Mouse (Mus musculus): ENCODE data around the gene Ofd1. TPM values are rescaled to one million over a fixed set of nuclear protein-coding genes. Genes with fewer than 3 reads are reported as not detected.

Gene Ofd1
- polyA plus RNA-seq, 1 experiment from 2014 or later: 9.5 TPM

DNA sequence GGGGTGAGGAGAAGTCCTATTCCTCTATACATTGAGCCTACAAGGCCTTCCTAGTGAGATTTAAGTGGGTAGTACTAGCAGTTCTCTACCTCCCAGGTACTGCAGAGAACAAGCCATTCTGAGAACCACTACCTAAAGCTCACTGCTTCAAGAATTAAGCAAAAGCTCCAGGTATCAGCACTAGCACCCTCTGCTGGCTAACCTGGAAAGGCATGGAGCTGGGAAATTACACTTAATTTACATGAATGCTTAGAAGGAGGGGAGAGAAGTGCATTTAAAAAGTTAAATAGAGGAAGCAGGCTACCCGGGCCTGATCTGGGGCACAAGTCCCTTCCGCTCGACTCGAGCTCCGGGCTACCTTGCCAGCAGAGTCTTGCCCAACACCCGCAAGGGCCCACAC lies 24.3 kb downstream of the Ofd1 start:
- no peak overlapping the region for H3K9ac ChIP-seq
- 94% methylated on average over 6 of the region's 6 CpGs for WGBS
- no peak for ATAC-seq (ENCODE audit: low FRiP score, low read depth)

DNA sequence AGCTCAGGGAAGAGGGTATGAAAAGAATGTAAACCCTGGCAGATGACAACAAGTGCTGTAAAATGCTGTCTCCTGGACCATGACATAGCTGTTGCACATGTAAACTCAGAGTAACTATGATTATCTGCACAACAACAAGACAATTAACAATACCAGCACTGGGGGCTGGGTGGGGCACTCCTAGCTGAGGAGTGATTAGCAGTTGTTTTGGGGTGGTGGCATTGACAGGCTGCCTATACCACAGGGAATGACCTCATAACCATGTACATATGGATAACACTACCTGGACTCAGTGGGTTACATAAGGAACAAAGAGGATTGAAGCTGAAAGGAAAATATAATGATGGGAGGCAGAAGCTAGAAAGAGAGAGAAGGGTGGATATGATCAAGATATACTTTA lies 32.6 kb downstream of the Ofd1 start:
- H3K27ac ChIP-seq: no peak overlapping the region
- H3K36me3 ChIP-seq: peaks cover 15% of the 10 kb centered on the region
- no peaks in the 10 kb centered on the region for H3K4me1 ChIP-seq
- no peak for ATAC-seq (ENCODE audit: low FRiP score, low read depth)
- no peaks in the 10 kb centered on the region for H3K9me3 ChIP-seq
- no peaks in the 10 kb centered on the region for H3K27me3 ChIP-seq (replicated peaks)
- no peak overlapping the region for H3K9ac ChIP-seq
- H3K4me3 ChIP-seq: no peak overlapping the region
- H3K4me2 ChIP-seq (replicated peaks): no peak overlapping the region

More for the DNA sequence above, 24.3 kb downstream of the Ofd1 start:
- Histone ChIP-seq H3K27me3 (replicated peaks) (no peaks in the 10 kb centered on the region), H3K4me1 (no peaks in the 10 kb centered on the region), H3K36me3 (no peaks in the 10 kb centered on the region), H3K27ac (no peak overlapping the region), H3K4me3 (no peak overlapping the region), H3K9me3 (no peaks in the 10 kb centered on the region), H3K4me2 (replicated peaks) (no peak overlapping the region)

DNA sequence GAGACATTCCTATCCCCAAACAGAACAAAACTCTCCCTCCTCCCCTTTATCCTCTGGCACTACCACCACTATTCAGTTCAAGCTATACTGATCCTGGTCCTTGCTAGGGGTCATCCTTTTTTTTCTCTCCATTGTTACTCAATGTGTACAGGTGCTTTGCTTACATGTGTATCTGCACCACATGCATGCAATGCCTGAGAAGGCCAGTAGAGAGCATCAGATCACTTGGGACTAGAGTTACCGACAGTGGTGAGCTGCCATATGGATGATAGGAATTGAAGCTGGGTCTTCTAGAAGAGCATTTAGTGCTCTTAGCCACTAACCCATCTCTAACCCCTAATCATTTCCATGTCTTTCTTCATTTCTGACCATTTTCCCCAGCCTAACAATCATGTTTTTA lies 46.8 kb downstream of the Ofd1 start:
- WGBS: 90% methylated on average over 1 of the region's 1 CpGs
- Histone ChIP-seq H3K36me3 (no peaks in the 10 kb centered on the region; the same call in 1 of the 2 replicates), H3K4me1 (no peaks in the 10 kb centered on the region), H3K9ac (no peak overlapping the region), H3K4me2 (replicated peaks) (no peak overlapping the region), H3K4me3 (no peak overlapping the region), H3K9me3 (no peaks in the 10 kb centered on the region), H3K27ac (no peak overlapping the region), H3K27me3 (replicated peaks) (no peaks in the 10 kb centered on the region)
- no peak for ATAC-seq (ENCODE audit: low FRiP score, low read depth)

DNA sequence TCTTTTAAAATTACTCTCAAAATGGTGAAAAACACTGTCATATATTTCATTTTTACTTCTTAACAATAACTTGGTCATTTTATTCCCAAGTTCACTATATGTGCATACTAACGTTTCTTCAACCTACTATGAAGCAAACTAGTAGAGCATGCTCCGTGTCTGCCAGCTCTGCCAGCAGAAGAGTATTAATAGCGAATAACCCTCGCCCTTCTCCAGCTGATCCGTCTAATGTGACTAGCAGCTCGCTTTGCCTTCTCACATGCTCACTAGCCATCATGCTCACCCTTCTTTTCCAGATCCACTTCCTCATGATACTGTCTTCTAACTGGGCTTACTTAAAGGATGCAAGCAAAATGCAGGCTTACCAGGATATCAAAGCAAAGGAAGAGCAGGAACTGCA lies 53.8 kb downstream of the Ofd1 start:
- no peaks in the 10 kb centered on the region for H3K27me3 ChIP-seq (replicated peaks)
- no peak for ATAC-seq (ENCODE audit: low FRiP score, low read depth)
- H3K27ac ChIP-seq: no peak overlapping the region
- H3K4me1 ChIP-seq: no peaks in the 10 kb centered on the region
- peaks cover 14% of the 10 kb centered on the region for H3K36me3 ChIP-seq
- H3K9ac ChIP-seq: no peak overlapping the region
- H3K4me3 ChIP-seq: no peak overlapping the region
- H3K4me2 ChIP-seq (replicated peaks): no peak overlapping the region
- H3K9me3 ChIP-seq: no peaks in the 10 kb centered on the region
- WGBS: 91% methylated on average over 6 of the region's 6 CpGs

DNA sequence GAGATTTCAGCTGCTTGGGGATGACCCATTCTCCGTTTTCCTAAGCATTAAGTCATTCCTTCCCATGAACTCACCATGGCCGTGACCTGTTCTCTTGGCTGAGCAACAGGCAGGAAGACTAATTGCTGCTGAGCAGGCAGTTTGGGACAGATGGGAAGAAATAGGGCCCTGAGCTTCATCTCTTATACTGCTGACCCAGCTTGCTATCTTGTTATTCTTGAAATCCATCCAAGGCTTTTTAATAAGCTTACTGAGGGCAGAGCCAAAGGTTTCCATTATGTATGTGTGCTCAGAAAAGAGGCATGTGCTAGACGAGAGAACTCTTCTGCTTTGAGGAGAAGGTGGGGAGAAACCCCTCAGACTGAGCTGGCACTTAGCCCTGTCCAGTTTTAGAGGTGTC lies 55.6 kb downstream of the Ofd1 start:
- no peak for ATAC-seq (ENCODE audit: low FRiP score, low read depth)
- 72% methylated on average over 3 of the region's 3 CpGs for WGBS
- Histone ChIP-seq H3K4me1 (no peaks in the 10 kb centered on the region), H3K9ac (no peak overlapping the region), H3K4me3 (no peak overlapping the region), H3K36me3 (peaks cover 14% of the 10 kb centered on the region), H3K27ac (no peak overlapping the region), H3K9me3 (no peaks in the 10 kb centered on the region), H3K4me2 (replicated peaks) (no peak overlapping the region), H3K27me3 (replicated peaks) (no peaks in the 10 kb centered on the region)

DNA sequence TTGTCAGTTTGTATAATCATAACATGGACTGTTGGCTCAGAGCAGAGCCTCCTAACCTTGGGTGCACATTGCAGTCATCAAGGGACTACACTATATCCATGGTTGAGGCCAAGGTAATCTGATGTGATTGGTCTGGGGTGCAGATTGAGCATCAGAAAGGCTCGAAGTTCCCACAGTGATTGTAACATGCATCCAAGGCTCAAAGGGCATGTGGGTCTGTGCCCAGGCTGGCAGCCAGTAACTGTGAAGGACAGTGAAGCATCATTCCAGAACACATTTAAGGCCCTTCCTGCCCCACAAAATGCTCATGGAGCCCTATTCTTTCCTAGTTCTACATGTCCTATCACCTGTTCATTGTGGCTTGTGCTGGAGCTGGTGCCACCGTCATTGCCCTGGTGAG lies 56.9 kb downstream of the Ofd1 start:
- Histone ChIP-seq H3K27ac (no peak overlapping the region), H3K9me3 (no peaks in the 10 kb centered on the region), H3K27me3 (replicated peaks) (no peaks in the 10 kb centered on the region), H3K4me1 (no peaks in the 10 kb centered on the region), H3K4me3 (no peak overlapping the region), H3K9ac (no peak overlapping the region), H3K36me3 (peaks cover 14% of the 10 kb centered on the region), H3K4me2 (replicated peaks) (no peak overlapping the region)
- ATAC-seq (ENCODE audit: low FRiP score, low read depth): no peak
- WGBS: 93% methylated on average over 2 of the region's 2 CpGs

DNA sequence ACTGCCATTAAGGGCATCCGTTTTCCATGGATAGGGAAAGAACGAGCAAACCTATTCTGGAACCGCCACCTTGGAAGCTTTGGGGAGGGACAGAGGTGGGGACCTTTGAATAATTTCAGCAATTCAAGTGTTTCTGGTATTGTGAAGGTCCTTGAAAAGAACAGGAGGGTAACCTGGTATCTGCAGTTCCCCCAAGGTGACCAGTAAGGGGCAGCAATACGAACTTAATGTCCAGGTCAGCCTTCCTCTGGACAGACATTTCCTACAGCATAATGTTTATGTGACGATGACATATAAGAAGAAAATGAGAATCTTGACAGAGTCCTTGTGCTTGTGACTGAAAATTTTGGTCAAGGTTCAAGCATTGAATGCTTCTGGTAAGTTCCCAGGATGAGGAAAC lies 61.9 kb downstream of the Ofd1 start:
- Histone ChIP-seq H3K27me3 (replicated peaks) (no peaks in the 10 kb centered on the region), H3K36me3 (peaks cover 40% of the 10 kb centered on the region), H3K4me2 (replicated peaks) (no peak overlapping the region), H3K27ac (no peak overlapping the region), H3K4me1 (no peaks in the 10 kb centered on the region), H3K9me3 (no peaks in the 10 kb centered on the region), H3K4me3 (no peak overlapping the region), H3K9ac (no peak overlapping the region)
- ATAC-seq (ENCODE audit: low FRiP score, low read depth): no peak
- WGBS: 90% methylated on average over 5 of the region's 5 CpGs

DNA sequence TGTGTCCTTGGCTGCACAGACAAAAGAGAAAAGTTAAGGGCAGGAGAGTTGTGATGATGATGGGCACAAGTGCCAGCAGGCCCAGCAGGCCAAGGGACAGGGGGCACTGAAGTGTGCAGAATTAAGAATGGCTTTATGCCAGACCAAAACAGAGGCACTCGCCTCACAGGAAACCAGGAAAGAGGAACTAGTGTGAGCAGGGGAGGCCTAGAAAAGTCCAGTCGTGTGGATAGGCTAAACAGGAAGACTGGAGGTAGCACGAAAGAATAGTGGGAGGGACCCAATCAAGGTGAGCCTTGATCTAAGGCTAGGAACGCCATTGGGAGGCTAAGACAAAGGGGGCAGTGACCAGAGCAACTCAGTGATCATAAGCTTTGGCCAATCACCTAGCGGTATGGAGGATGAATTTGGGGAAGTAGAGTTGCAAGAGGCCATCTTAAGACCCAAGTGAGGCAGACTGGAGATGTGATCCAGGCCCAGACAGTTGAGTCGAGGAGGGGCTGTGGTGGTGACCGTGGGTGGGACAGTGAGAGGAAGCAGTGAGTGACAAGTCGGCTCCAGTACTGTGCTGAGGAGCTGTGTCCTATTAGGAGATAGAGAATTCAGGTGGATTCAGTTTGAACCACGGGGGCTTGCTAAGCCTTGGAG lies 63.7 kb downstream of the Ofd1 start:
- no peak overlapping the region for H3K9ac ChIP-seq
- 82% methylated on average over 9 of the region's 9 CpGs for WGBS
- no peak overlapping the region for H3K4me2 ChIP-seq (replicated peaks)
- H3K36me3 ChIP-seq: peaks cover 29% of the 10 kb centered on the region
- H3K9me3 ChIP-seq: no peaks in the 10 kb centered on the region
- H3K4me3 ChIP-seq: no peak overlapping the region
- H3K4me1 ChIP-seq: no peaks in the 10 kb centered on the region
- no peak for ATAC-seq (ENCODE audit: low FRiP score, low read depth)
- no peak overlapping the region for H3K27ac ChIP-seq
- no peaks in the 10 kb centered on the region for H3K27me3 ChIP-seq (replicated peaks)

DNA sequence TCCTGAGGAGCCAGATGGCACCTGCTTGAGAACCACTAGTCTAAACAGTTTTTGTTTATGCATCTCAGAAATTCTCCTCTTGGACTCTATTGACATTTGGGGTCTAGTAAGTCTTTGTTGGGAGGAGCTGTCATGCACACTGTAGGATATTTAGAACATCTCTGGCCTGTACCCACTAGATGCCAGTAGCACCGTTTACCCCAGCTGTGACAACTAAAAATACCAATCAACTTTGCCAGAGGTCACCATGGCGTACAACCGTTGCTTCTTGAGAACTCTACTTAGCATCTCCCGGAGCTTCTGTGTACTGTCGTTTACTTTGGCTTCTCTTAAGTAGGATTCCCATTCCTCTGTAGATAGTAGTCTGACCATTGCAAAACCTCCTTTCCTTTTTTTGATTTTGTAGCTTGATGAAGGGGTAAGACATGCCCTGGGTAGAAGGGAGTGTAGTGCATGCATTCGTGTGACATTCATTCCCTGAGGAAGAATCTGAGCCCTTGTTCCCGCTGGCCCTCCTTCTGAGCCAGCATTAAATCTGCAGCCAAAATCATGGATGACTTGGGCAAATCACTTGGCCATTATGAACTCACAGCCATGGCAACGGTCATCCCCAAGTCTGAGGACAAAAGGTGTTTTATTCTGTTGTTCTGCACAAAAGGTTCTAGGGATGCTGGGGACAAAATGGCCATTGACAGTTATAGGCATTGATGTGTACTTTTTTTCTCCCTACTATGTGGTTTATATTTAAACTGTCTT lies 74.9 kb downstream of the Ofd1 start:
- Histone ChIP-seq H3K4me3 (no peak overlapping the region), H3K9me3 (no peaks in the 10 kb centered on the region), H3K27ac (no peak overlapping the region), H3K27me3 (replicated peaks) (no peaks in the 10 kb centered on the region), H3K4me2 (replicated peaks) (no peak overlapping the region), H3K4me1 (no peaks in the 10 kb centered on the region), H3K9ac (no peak overlapping the region), H3K36me3 (no peaks in the 10 kb centered on the region)
- 64% methylated on average over 8 of the region's 8 CpGs for WGBS
- ATAC-seq (ENCODE audit: low FRiP score, low read depth): no peak

DNA sequence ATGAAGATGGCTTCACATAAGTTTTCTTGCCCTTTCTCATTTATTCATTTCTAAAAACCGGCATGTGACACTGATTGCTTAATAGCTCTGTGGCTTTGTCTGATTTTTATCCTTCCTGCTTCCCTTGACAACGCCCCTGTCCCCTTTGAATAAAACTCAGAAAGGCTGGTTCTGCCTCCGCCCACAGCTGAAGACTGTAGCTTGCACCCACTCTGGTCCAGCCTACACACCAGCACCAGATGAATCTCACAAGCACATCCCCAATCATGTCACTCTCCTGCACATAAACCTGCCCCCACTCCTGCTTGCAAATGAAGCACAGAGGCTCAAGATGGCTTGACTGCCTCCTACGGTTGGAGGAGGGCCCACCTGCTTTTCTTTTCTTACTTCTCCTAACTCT lies 80.0 kb downstream of the Ofd1 start:
- 89% methylated on average over 4 of the region's 4 CpGs for WGBS
- Histone ChIP-seq H3K4me3 (no peak overlapping the region), H3K4me2 (replicated peaks) (no peak overlapping the region), H3K27me3 (replicated peaks) (no peaks in the 10 kb centered on the region), H3K9me3 (no peaks in the 10 kb centered on the region), H3K4me1 (no peaks in the 10 kb centered on the region), H3K9ac (no peak overlapping the region), H3K27ac (no peak overlapping the region), H3K36me3 (no peaks in the 10 kb centered on the region; the same call in 1 of the 2 replicates)
- no peak for ATAC-seq (ENCODE audit: low FRiP score, low read depth)

DNA sequence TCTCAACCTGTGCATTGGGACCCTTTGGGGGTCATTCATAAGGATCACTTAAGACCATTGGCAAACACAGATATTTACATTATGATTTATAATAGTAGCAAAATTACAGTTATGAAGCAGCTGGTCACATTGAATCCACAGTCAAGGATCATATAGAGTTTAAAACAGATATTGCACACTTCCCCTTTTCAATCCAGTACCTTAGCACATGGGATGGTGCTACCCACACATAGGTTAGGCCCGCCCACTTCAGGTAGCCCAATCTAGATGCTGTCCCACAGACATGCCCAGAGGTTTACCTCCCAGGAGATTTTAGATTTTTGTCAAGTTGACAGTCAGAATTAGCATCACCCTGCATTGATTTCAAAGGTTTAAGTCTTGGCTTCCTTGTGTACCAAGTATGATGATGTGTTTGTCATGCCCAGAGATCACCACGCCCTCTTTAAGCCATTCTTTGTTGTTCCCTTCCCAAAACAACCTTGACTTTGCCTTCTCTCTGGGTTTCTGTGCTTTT lies 80.5 kb downstream of the Ofd1 start:
- no peaks in the 10 kb centered on the region for H3K4me1 ChIP-seq
- H3K27me3 ChIP-seq (replicated peaks): no peaks in the 10 kb centered on the region
- H3K9ac ChIP-seq: no peak overlapping the region
- no peak overlapping the region for H3K27ac ChIP-seq
- WGBS: 88% methylated on average over 2 of the region's 2 CpGs
- H3K9me3 ChIP-seq: no peaks in the 10 kb centered on the region
- ATAC-seq (ENCODE audit: low FRiP score, low read depth): no peak
- no peak overlapping the region for H3K4me2 ChIP-seq (replicated peaks)
- no peaks in the 10 kb centered on the region; the same call in 1 of the 2 replicates for H3K36me3 ChIP-seq
- H3K4me3 ChIP-seq: no peak overlapping the region

DNA sequence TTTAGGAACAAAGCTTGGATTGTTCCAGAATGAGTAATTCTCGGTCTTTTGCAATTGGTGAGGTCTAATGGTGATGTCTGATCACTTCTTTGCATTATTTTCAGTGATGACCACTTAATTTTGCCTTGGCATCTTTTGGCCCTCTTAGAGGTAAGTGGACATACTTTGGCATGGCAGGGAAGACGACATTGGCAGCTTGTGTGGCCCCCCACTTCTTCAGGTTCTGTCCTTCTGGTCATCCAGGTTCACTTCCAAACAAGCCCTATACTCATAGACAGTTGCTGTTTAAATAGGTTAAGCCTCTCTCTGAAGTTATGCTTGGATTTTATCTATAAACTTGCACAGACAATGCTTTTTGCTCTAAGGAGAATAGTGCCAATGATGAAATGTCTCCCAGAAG lies 81.5 kb downstream of the Ofd1 start:
- no peak overlapping the region for H3K9ac ChIP-seq
- no peak overlapping the region for H3K4me2 ChIP-seq (replicated peaks)
- H3K4me1 ChIP-seq: no peaks in the 10 kb centered on the region
- no peak overlapping the region for H3K27ac ChIP-seq
- no peak for ATAC-seq (ENCODE audit: low FRiP score, low read depth)
- H3K36me3 ChIP-seq: no peaks in the 10 kb centered on the region; the same call in 1 of the 2 replicates
- H3K9me3 ChIP-seq: no peaks in the 10 kb centered on the region
- H3K27me3 ChIP-seq (replicated peaks): no peaks in the 10 kb centered on the region
- no peak overlapping the region for H3K4me3 ChIP-seq
- WGBS: 75% methylated on average over 2 of the region's 2 CpGs

DNA sequence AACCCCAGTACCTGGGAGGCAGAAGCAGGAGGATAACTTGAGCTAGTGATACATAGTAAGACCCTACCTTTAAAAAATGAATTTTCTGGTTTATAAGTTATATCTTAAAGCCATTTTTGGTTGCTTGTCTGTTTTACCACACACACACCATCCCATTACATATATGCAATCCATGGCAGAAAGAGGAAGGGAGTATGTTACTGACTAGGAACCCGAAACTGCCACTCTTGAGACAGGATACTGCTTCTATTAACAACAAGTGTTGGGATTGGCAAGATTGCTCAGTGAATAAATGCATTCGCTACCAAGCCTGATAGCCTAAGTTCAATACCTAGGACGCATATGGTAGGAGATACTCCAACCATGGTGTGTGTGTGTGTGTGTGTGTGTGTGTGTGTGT lies 84.2 kb downstream of the Ofd1 start:
- WGBS: 94% methylated on average over 3 of the region's 3 CpGs
- no peak overlapping the region for H3K9ac ChIP-seq
- H3K27ac ChIP-seq: no peak overlapping the region
- H3K36me3 ChIP-seq: no peaks in the 10 kb centered on the region; the same call in 1 of the 2 replicates
- H3K4me2 ChIP-seq (replicated peaks): no peak overlapping the region
- no peaks in the 10 kb centered on the region for H3K4me1 ChIP-seq
- no peak overlapping the region for H3K4me3 ChIP-seq
- no peaks in the 10 kb centered on the region for H3K9me3 ChIP-seq
- ATAC-seq (ENCODE audit: low FRiP score, low read depth): no peak
- no peaks in the 10 kb centered on the region for H3K27me3 ChIP-seq (replicated peaks)

All from neural tube, embryonic 12.5 days (tissue).